Mouse (Mus musculus): Measurements from ENCODE around the gene Pros1.

GRCm38 (mm10) chr16:62810855-62811254 lies 43.3 kb upstream of the Pros1 start:
- no peak for TF ChIP-seq POLR2A (IDR thresholded peaks at IDR 0.05; ENCODE audit: borderline replicate concordance, extremely low read depth, low read depth, low read length)
- TF ChIP-seq CTCF (IDR thresholded peaks at IDR 0.05; ENCODE audit: insufficient read depth, low read length), result no peak
